Mouse (Mus musculus) bone marrow, adult 2 months (tissue): ENCODE data around the gene Prtg.

ENCODE experiments used
- CTCF ChIP-seq: fragments of 200-500 bp; IDR thresholded peaks from 2 replicates; pipeline ENCODE4 v1.5.1; 2011; ENCODE audit warnings: low read length, control low read depth; ENCODE audit not compliant: control insufficient read depth, insufficient read depth
- POLR2A ChIP-seq: fragments of 200-500 bp; IDR thresholded peaks from 2 replicates; pipeline ENCODE4 v1.6.1; 2011; ENCODE audit warnings: low read depth, mild to moderate bottlenecking, control low read depth, low read length, borderline replicate concordance; ENCODE audit not compliant: control insufficient read depth

- TF ChIP-seq CTCF = no peak
- TF ChIP-seq POLR2A = no peak
These were observed 100.0 kb downstream of the Prtg start for GRCm38 (mm10) chr9:72906693-72907103.
